Mouse (Mus musculus) forebrain, embryonic 12.5 days (tissue): Measurements from ENCODE around the gene Rab1a. TPM values are rescaled to one million over a fixed set of nuclear protein-coding genes. Genes with fewer than 3 reads are reported as not detected.
"Not testable (repeated sequence)": the region's sequence is repeated elsewhere in the genome, so short reads cannot be mapped to it uniquely, and the experiment has no call there.

ENCODE experiments used
- ATAC-seq: fragments of 200-750 bp; cut with Nextera tagmentation; 2 replicates; pipeline ENCODE4 v1.8.0; 2017; ENCODE audit warnings: moderate TSS enrichment; ENCODE audit not compliant: low FRiP score
- H3K27ac ChIP-seq: fragments of 300-500 bp; sonication (generic); 2 replicates; pipeline ENCODE4 v1.5.1; 2016; ENCODE audit warnings: mild to moderate bottlenecking
- H3K27me3 ChIP-seq: fragments of 300-500 bp; sonication (generic); 2 replicates; pipeline ENCODE4 v1.6.1; 2016; ENCODE audit warnings: mild to moderate bottlenecking
- H3K36me3 ChIP-seq: fragments of 300-500 bp; sonication (generic); replicated peaks from 2 replicates; pipeline ENCODE4 v1.6.1; 2016; ENCODE audit warnings: mild to moderate bottlenecking
- H3K4me1 ChIP-seq: fragments of 300-500 bp; sonication (generic); 2 replicates; pipeline ENCODE4 v1.6.1; 2016
- H3K4me2 ChIP-seq: fragments of 300-500 bp; sonication (generic); 2 replicates; pipeline ENCODE4 v1.6.1; 2016; ENCODE audit warnings: mild to moderate bottlenecking, moderate library complexity
- H3K4me3 ChIP-seq: fragments of 300-500 bp; sonication (generic); replicated peaks from 2 replicates; pipeline ENCODE4 v1.5.1; 2016; ENCODE audit warnings: mild to moderate bottlenecking
- H3K9ac ChIP-seq: fragments of 300-500 bp; sonication (generic); 2 replicates; pipeline ENCODE4 v1.6.1; 2016; ENCODE audit warnings: mild to moderate bottlenecking
- H3K9me3 ChIP-seq: fragments of 300-500 bp; sonication (generic); 2 replicates; pipeline ENCODE4 v1.6.1; 2016
- WGBS: fragments of 180-500 bp; shearing (Covaris S2); methylation state at CpG from one replicate; pipeline ENCODE4 v1.1.7; 2016; 5-methylcytosine and 5-hydroxymethylcytosine counted together
- polyA plus RNA-seq: library from polyadenylated mRNA; unstranded; fragments of >200 nt; fragmentation: Nextera tagmentation; extraction: Ambion mirVana; gene quantifications from 2 replicates; pipeline ENCODE4 v1.2.1, GENCODE M21; 2016

Rab1a gene
- polyA plus RNA-seq, 1 experiment from 2014 or later = 270 TPM

GRCm38 (mm10) chr11:20202299-20203011, 1.2 kb downstream of the Rab1a start:
- no peak for ATAC-seq
- no peak overlapping the region for H3K27ac ChIP-seq
- peak overlapping the region; percentile 62 for H3K4me2 ChIP-seq
- H3K36me3 ChIP-seq = no peaks in the 10 kb centered on the region
- peaks cover 41% of the 10 kb centered on the region for H3K4me1 ChIP-seq
- no peaks in the 10 kb centered on the region for H3K27me3 ChIP-seq
- no peaks in the 10 kb centered on the region for H3K9me3 ChIP-seq
- H3K4me3 ChIP-seq = peak overlapping the region; percentile 98
- peak overlapping the region; percentile 96 for H3K9ac ChIP-seq
- 63% methylated on average over 7 of the region's 7 CpGs for WGBS

- Histone ChIP-seq H3K27ac (no peak overlapping the region), H3K4me2 (no peak overlapping the region), H3K4me1 (peaks cover 41% of the 10 kb centered on the region), H3K4me3 (no peak overlapping the region), H3K9ac (no peak overlapping the region), H3K36me3 (no peaks in the 10 kb centered on the region), H3K9me3 (no peaks in the 10 kb centered on the region), H3K27me3 (no peaks in the 10 kb centered on the region)
- WGBS = 88% methylated on average over 2 of the region's 2 CpGs
- ATAC-seq = no peak
Observed at GRCm38 (mm10) chr11:20204321-20204720, 3.1 kb downstream of the Rab1a start.

- ATAC-seq = no peak
- peaks cover 41% of the 10 kb centered on the region for H3K4me1 ChIP-seq
- H3K9ac ChIP-seq = no peak overlapping the region
- no peaks in the 10 kb centered on the region for H3K9me3 ChIP-seq
- H3K4me3 ChIP-seq = no peak overlapping the region
- H3K4me2 ChIP-seq = no peak overlapping the region
- H3K36me3 ChIP-seq = no peaks in the 10 kb centered on the region
- 88% methylated on average over 9 of the region's 9 CpGs for WGBS
- no peak overlapping the region for H3K27ac ChIP-seq
- no peaks in the 10 kb centered on the region for H3K27me3 ChIP-seq
Observed at GRCm38 (mm10) chr11:20204870-20205446, 3.7 kb downstream of the Rab1a start.

GRCm38 (mm10) chr11:20205538-20205937, 4.3 kb downstream of the Rab1a start:
- no peak overlapping the region for H3K4me3 ChIP-seq
- H3K9ac ChIP-seq = no peak overlapping the region
- H3K36me3 ChIP-seq = no peaks in the 10 kb centered on the region
- no peak for ATAC-seq
- no peak overlapping the region for H3K4me2 ChIP-seq
- H3K27me3 ChIP-seq = no peaks in the 10 kb centered on the region
- 93% methylated on average over 4 of the region's 4 CpGs for WGBS
- no peaks in the 10 kb centered on the region for H3K9me3 ChIP-seq
- H3K27ac ChIP-seq = no peak overlapping the region
- peaks cover 41% of the 10 kb centered on the region for H3K4me1 ChIP-seq

- Histone ChIP-seq H3K36me3 (no peaks in the 10 kb centered on the region), H3K27me3 (no peaks in the 10 kb centered on the region), H3K4me3 (no peak overlapping the region), H3K27ac (no peak overlapping the region), H3K4me1 (peaks cover 44% of the 10 kb centered on the region), H3K9ac (no peak overlapping the region), H3K9me3 (no peaks in the 10 kb centered on the region), H3K4me2 (no peak overlapping the region)
- WGBS = 79% methylated on average over 2 of the region's 2 CpGs
- ATAC-seq = no peak
Observed at GRCm38 (mm10) chr11:20206626-20207223, 5.5 kb downstream of the Rab1a start.

GRCm38 (mm10) chr11:20207589-20207988, 6.4 kb downstream of the Rab1a start:
- H3K4me1 ChIP-seq = peaks cover 40% of the 10 kb centered on the region

GRCm38 (mm10) chr11:20211838-20212237, 10.6 kb downstream of the Rab1a start:
- no peak overlapping the region for H3K4me2 ChIP-seq
- H3K4me3 ChIP-seq = no peak overlapping the region
- ATAC-seq = no peak
- H3K27ac ChIP-seq = no peak overlapping the region
- peaks cover 4% of the 10 kb centered on the region; the same call in 1 of the 2 replicates for H3K4me1 ChIP-seq
- H3K9me3 ChIP-seq = no peaks in the 10 kb centered on the region
- no peak overlapping the region for H3K9ac ChIP-seq
- 81% methylated on average over 2 of the region's 2 CpGs for WGBS
- no peaks in the 10 kb centered on the region for H3K27me3 ChIP-seq
- peaks cover 17% of the 10 kb centered on the region for H3K36me3 ChIP-seq

More at GRCm38 (mm10) chr11:20207589-20207988, 6.4 kb downstream of the Rab1a start:
- H3K9me3 ChIP-seq = no peaks in the 10 kb centered on the region
- no peak overlapping the region for H3K9ac ChIP-seq
- H3K4me2 ChIP-seq = no peak overlapping the region
- no peaks in the 10 kb centered on the region for H3K27me3 ChIP-seq
- H3K4me3 ChIP-seq = no peak overlapping the region
- H3K36me3 ChIP-seq = no peaks in the 10 kb centered on the region
- WGBS = 84% methylated on average over 2 of the region's 2 CpGs
- no peak for ATAC-seq
- no peak overlapping the region for H3K27ac ChIP-seq

- ATAC-seq = no peak
- no peak overlapping the region for H3K4me3 ChIP-seq
- H3K27me3 ChIP-seq = no peaks in the 10 kb centered on the region
- H3K36me3 ChIP-seq = peaks cover 45% of the 10 kb centered on the region
- WGBS = 93% methylated on average over 1 of the region's 1 CpGs
- H3K9me3 ChIP-seq = no peaks in the 10 kb centered on the region
- no peak overlapping the region for H3K4me2 ChIP-seq
- H3K4me1 ChIP-seq = peaks cover 4% of the 10 kb centered on the region; the same call in 1 of the 2 replicates
- no peak overlapping the region for H3K9ac ChIP-seq
- H3K27ac ChIP-seq = no peak overlapping the region
Observed at GRCm38 (mm10) chr11:20214779-20215178, 13.5 kb downstream of the Rab1a start.

- no peak for ATAC-seq
- Histone ChIP-seq H3K4me2 (no peak overlapping the region), H3K27me3 (no peaks in the 10 kb centered on the region), H3K4me1 (no peaks in the 10 kb centered on the region), H3K9me3 (no peaks in the 10 kb centered on the region), H3K27ac (no peak overlapping the region), H3K9ac (no peak overlapping the region), H3K4me3 (no peak overlapping the region), H3K36me3 (peaks cover 55% of the 10 kb centered on the region)
- 84% methylated on average over 4 of the region's 4 CpGs for WGBS
Observed at GRCm38 (mm10) chr11:20216415-20216814, 15.2 kb downstream of the Rab1a start.

GRCm38 (mm10) chr11:20217227-20217626, 16.0 kb downstream of the Rab1a start:
- ATAC-seq = no peak
- Histone ChIP-seq H3K4me1 (no peaks in the 10 kb centered on the region), H3K27ac (no peak overlapping the region), H3K36me3 (peaks cover 57% of the 10 kb centered on the region), H3K9ac (no peak overlapping the region), H3K4me2 (no peak overlapping the region), H3K27me3 (no peaks in the 10 kb centered on the region), H3K9me3 (no peaks in the 10 kb centered on the region), H3K4me3 (no peak overlapping the region)
- WGBS = 100% methylated on average over 1 of the region's 1 CpGs

GRCm38 (mm10) chr11:20221671-20222070, 20.4 kb downstream of the Rab1a start:
- ATAC-seq, H3K27me3 ChIP-seq, H3K4me2 ChIP-seq, H3K4me1 ChIP-seq, H3K9ac ChIP-seq, H3K27ac ChIP-seq, H3K9me3 ChIP-seq, H3K4me3 ChIP-seq: not testable (repeated sequence)
- WGBS = no CpG with 5 or more reads among the region's 1 CpGs
- peaks cover 75% of the 10 kb centered on the region for H3K36me3 ChIP-seq

- Histone ChIP-seq H3K27ac (no peak overlapping the region), H3K27me3 (no peaks in the 10 kb centered on the region), H3K4me1 (0 out of 2 replicates have a peak, but pooled peaks cover 3% of the 10 kb centered on the region), H3K9ac (no peak overlapping the region), H3K36me3 (peaks cover 70% of the 10 kb centered on the region), H3K4me2 (no peak overlapping the region), H3K9me3 (no peaks in the 10 kb centered on the region), H3K4me3 (no peak overlapping the region)
- WGBS = 75% methylated on average over 6 of the region's 6 CpGs
- ATAC-seq = no peak
Observed at GRCm38 (mm10) chr11:20224196-20224595, 23.0 kb downstream of the Rab1a start.
